Mouse (Mus musculus) heart, adult 9 months (tissue): ENCODE results near the gene Rara.
"Not testable (repeated sequence)": the region's sequence is repeated elsewhere in the genome, so short reads cannot be mapped to it uniquely, and the experiment has no call there.

Experiments
- DNase-seq, 2 experiments: peaks; one replicate each; pipeline ENCODE4 v3.0.0; 2022; ENCODE audit warnings: low spot score in 2 of 2

Gene Rara

GRCm38 (mm10) chr11:98968079-98968478 lies 40.5 kb downstream of the Rara start:
- no peak for DNase-seq

- DNase-seq: no peak
Observed at GRCm38 (mm10) chr11:98968716-98969495, 41.3 kb downstream of the Rara start.

GRCm38 (mm10) chr11:98969496-98969927 lies 41.9 kb downstream of the Rara start:
- no peak for DNase-seq

- DNase-seq: no peak
Observed at GRCm38 (mm10) chr11:98970191-98970925, 42.7 kb downstream of the Rara start.

- no peak for DNase-seq
Observed at GRCm38 (mm10) chr11:98971316-98972031, 43.9 kb downstream of the Rara start.

GRCm38 (mm10) chr11:98972215-98972614 lies 44.6 kb downstream of the Rara start:
- peak; percentile 76 to 84 for DNase-seq

GRCm38 (mm10) chr11:98972801-98973360 lies 45.3 kb downstream of the Rara start:
- no peak for DNase-seq

- DNase-seq: no peak
Observed at GRCm38 (mm10) chr11:98973584-98973983, 46.0 kb downstream of the Rara start.

- no peak for DNase-seq
Observed at GRCm38 (mm10) chr11:98974213-98974612, 46.6 kb downstream of the Rara start.

- no peak for DNase-seq
Observed at GRCm38 (mm10) chr11:98974871-98975719, 47.5 kb downstream of the Rara start.

GRCm38 (mm10) chr11:98978526-98979148 lies 51.0 kb downstream of the Rara start:
- no peak for DNase-seq

GRCm38 (mm10) chr11:98979356-98979755 lies 51.7 kb downstream of the Rara start:
- DNase-seq: no peak

GRCm38 (mm10) chr11:98981289-98981996 lies 53.8 kb downstream of the Rara start:
- DNase-seq: no peak

- DNase-seq: no peak
Observed at GRCm38 (mm10) chr11:98981997-98982772, 54.6 kb downstream of the Rara start.

GRCm38 (mm10) chr11:98982773-98983133 lies 55.1 kb downstream of the Rara start, which contains the start of gene Gjd3:
TSS of gene Gjd3 (minus strand) at chr11:98983016.
- no peak for DNase-seq

GRCm38 (mm10) chr11:98983551-98983950 lies 55.9 kb downstream of the Rara start:
- no peak for DNase-seq

- DNase-seq: peak; percentile 64 to 67
Observed at GRCm38 (mm10) chr11:98985542-98985941, 57.9 kb downstream of the Rara start.

GRCm38 (mm10) chr11:98988260-98988659 lies 60.6 kb downstream of the Rara start:
- not testable (repeated sequence) for DNase-seq

- no peak for DNase-seq
Observed at GRCm38 (mm10) chr11:98990866-98991265, 63.2 kb downstream of the Rara start.
